Mouse (Mus musculus): ENCODE data around the gene Zdhhc12. TPM values are rescaled to one million over a fixed set of nuclear protein-coding genes. Genes with fewer than 3 reads are reported as not detected.
"Not testable (repeated sequence)": the region's sequence is repeated elsewhere in the genome, so short reads cannot be mapped to it uniquely, and the experiment has no call there.

Gene Zdhhc12
- total RNA-seq (2021), result 10 to 100 TPM; 13.0 to 14.1 TPM
- long read RNA-seq, experiment 1, transcript Zdhhc12-202 (5 exons, 1,165 nt), result major isoform, 10 of 12 reads
- long read RNA-seq, experiment 1, partial matches to known transcripts, result 0 of 12 reads
- long read RNA-seq, experiment 1, other reads (novel, unspliced or antisense), result 1 of 12 reads
- long read RNA-seq, experiment 2, transcript Zdhhc12-202 (5 exons, 1,165 nt), result major isoform, 5 of 7 reads
- long read RNA-seq, experiment 2, partial matches to known transcripts, result 1 of 7 reads
- long read RNA-seq, experiment 2, other reads (novel, unspliced or antisense), result 0 of 7 reads

DNA sequence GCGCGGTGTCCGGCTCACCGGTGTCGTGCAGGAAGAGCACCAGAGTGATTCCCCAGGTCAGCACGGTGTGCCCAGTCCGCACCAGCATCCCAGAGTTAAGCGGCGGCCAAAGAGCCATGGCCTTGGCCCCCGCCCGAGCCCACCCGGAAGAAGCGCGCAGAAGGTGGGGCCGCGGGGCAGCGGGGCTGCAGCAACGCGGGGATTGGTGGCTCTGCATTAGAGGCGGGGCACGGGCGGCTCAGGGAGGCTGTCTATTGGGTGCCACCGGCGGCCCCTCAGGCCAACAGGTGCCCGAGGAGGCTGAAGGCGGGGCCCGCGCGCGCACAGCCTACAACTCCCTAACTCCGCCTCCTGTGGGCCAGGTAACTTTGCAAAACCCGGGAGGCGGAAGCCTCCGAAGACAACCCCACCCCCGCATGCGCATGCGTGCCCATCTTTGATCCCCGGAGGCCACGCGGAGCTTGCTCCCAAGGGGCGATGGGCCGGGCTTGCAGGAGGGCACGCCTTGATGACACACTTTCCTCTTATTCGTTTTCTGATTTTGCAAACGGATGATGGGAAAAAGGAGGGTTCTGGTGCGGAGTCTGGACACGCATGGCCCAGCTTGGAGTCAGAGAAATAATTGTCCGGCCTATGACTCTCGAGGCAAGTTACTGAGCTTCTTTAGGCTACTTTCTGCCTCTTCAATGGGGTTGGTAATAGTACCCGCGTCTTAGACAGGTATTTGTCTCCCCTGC is at the start of gene Zdhhc12:
Gene Zdhhc12 (minus strand): TSS at position 178 of the 737 bp plus-strand sequence.
- intact Hi-C loops (cut with DNase I), result no loop called here
- DNase-seq (ENCODE audit: low spot score in 2 of 2), result peak; percentile 89 to 93

DNA sequence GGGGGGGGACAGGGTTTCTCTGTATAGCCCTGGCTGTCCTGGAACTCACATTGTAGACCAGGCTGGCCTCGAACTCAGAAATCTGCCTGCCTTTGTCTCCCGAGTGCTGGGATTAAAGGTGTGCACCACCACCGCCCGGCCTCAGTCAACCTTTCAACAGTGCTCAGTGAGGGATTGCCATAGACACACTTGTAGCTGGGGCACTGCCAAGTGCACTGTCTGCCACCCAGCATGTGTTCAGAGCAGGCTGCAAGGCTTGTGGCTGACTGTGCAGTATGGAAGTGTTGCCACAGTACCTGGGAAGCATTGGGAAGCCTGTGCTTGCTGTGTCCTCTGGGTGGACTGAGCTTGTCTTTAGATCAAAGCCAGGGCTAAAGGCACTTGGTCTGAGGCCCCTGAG is 46.6 kb upstream of the Zdhhc12 start:
- not testable (repeated sequence) for DNase-seq (ENCODE audit: low spot score in 2 of 2)

DNA sequence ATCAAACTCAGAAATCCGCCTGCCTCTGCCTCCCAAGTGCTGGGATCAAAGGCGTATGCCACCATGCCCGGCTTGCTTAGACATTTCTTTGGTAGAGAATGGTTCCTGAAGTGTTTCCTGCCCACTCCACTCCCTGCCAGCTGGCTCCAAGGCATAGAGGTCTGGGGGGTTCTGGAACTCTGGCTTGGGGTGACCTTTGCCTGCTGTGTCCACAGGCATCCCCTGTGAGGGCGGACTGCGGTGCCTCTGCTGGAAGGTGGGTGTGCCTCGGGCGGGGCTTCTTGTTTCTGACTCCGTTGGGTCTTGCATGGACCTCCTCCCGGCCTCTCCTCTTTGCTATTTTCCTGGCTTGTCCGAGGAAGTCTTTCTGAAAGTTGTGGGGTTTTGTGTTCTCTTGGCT is 43.0 kb upstream of the Zdhhc12 start:
- intact Hi-C loops (cut with DNase I), result no loop called here
- no peak for DNase-seq (ENCODE audit: low spot score in 2 of 2)

More for the DNA sequence above, 46.6 kb upstream of the Zdhhc12 start:
- intact Hi-C loops (cut with DNase I), result not testable (repeated sequence)

DNA sequence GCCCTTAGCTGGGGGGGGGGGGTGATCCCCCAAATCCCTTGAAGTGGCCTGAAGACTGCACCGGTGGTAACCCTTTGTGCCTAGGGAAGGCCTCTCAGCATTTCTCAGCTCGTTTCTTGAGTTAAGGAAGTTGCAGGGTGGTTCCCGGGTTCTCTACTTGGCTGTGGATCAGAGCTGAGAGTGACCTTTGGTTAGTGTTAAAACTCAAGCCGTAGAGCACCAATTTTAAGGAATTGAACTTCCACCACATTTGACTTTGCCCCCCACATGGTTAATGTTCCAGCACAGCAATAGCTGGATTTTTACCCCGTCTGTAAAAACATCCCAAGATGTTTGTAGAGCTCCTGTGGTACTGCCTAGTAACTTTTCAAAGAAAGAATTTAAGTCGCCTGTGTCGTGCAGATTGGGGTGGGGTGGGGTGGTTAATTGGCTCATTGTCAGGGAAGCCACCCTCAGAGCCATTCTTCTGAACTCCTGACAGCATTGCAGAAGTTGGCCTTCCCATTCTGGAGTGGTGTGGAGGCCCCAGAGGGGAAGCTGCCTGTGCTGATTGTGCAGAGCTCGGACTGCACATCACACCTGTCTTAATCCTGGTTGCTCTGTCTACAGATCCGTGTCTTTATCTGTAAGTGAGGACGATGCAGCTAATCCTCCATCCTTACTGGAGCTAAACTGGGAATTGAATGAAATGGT is 41.6 kb upstream of the Zdhhc12 start:
- DNase-seq (ENCODE audit: low spot score in 2 of 2), result no peak
- intact Hi-C loops (cut with DNase I), result no loop called here

DNA sequence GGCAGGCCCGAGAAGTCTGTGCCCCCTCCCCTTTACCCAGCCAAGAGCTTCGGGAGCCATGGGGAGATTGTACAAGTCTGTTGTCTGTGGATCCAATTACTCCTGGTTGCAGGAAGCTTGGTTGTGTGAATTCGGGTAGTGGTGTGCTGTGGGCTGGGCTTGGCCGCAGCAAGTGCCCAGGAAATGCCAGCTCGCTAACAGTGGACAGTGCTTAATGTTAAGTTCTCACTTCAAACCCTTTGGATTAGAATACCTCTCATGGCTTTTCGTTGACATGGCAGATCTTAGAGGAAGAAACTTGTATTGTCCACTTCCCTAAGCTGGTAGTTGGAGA is 40.9 kb upstream of the Zdhhc12 start:
- intact Hi-C loops (cut with DNase I), result no loop called here
- DNase-seq (ENCODE audit: low spot score in 2 of 2), result no peak

DNA sequence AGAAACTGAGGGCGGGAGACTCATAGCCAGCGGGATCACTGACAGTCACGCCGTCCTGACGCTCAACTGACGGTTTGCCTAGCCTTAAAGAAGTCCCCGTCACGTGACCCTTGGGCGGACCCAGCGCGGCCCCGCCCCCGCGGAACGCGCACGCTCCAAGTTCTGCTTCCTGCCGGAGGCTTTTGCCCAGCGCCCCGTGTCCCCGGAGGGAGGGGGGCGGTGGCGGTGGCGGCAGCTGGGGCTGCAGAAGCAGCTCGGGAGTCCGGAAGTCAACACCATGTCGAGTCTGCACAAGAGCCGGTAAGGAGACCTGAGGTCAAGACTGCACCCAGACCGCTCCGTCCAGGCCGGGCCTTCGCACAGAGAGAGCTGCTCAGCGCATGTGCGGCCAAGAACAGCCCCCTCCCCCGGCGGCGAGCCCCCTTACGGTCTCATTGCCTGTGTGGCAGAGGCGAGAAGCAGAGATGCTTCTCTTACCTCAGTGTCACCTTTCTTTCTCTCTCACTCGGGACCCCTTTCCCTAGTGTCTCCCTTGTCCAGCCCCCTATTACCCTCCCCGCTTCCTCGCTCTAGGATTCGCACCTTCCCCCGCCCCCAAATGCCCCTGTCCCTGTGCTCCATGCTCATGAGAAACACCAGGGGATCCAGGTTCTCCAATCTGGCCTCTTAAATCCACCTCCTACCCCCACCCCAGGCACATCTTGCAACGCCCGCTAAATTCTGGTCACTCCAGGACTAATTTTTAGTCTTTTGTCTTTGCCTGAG is 40.3 kb upstream of the Zdhhc12 start, which contains the start of gene Tbc1d13:
Gene Tbc1d13 (plus strand): TSS at position 134 of the 765 bp plus-strand sequence.
- intact Hi-C loops (cut with DNase I), result no loop called here
- DNase-seq (ENCODE audit: low spot score in 2 of 2), result peak; percentile 98

DNA sequence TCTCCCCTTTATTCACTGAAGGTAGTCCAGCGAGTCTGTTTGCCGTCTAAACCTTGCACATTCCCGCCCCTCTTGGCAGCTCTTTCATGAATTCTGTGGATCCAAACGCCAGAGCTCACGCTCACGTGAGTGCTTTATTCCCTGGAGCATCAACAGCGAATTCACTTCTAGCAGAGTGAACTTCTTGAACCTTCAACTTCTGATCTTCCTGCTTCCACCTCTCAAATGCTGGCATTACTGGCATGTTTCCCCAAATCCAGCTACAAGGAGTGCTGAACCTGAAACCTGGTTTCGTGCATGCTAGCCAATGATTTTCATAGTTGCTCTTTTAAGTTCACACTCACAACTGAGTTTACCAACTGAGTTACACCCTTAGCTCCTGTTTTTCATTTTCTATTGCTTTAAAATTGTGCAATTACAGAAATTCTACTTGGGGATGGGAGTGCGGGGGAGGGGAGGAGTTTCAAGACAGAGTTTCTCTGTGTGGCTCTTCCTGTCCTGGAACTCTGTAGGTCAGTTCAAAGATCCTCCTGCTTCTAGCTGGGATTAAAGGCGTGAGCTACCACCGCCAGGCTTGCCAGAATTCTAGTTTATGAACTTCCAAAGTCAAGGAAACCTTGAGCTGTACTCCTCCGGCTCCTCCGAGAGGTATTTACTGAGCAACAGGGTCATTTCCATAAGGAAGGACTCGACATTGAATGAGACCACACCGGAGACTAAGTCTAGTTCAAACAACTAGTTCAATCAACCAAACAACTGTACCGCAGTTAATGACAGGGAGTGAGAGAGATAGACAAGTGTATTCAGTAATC is 39.6 kb upstream of the Zdhhc12 start:
- DNase-seq (ENCODE audit: low spot score in 2 of 2), result no peak

DNA sequence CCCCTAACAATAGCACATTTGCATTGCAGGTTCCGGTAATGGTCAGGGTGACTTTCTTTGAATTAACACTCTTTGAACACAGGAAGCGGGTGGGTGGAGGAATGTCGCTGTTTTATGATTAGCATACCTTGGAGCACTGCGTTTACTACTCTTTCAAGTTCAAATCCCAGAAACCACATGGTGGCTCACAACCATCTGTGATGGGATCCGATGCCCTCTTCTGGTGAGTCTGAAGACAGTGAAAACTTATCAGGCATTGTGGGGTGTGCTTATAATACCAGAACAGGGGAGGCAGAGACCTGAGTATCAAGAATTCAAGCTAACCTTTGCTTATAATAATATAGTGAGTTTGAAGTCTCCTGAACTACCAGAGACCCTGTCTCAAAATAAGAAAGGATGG is 37.8 kb upstream of the Zdhhc12 start:
- intact Hi-C loops (cut with DNase I); DNase-seq (ENCODE audit: low spot score in 2 of 2): not testable (repeated sequence)

More for the DNA sequence above, 39.6 kb upstream of the Zdhhc12 start:
- intact Hi-C loops (cut with DNase I), result no loop called here

DNA sequence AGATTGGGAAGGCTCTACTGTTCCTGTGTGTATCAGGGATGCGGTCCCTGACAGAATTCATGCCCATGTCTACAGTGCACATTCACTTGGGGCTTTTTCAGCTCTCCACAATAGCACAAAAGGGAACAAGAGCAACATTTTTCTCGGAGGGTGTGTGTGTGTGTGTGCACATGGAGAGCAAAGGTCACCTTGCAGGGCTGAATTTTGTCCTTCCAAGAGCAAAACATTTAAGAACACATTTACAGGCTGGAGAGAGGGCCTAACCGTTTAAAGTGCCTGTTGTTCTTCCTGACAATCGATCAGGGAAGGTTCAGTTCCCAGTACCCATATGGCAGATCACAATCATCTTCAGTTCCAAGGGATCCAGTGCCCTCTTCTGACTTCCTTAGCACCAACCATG is 36.7 kb upstream of the Zdhhc12 start:
- DNase-seq (ENCODE audit: low spot score in 2 of 2), result no peak
- intact Hi-C loops (cut with DNase I), result no loop called here

DNA sequence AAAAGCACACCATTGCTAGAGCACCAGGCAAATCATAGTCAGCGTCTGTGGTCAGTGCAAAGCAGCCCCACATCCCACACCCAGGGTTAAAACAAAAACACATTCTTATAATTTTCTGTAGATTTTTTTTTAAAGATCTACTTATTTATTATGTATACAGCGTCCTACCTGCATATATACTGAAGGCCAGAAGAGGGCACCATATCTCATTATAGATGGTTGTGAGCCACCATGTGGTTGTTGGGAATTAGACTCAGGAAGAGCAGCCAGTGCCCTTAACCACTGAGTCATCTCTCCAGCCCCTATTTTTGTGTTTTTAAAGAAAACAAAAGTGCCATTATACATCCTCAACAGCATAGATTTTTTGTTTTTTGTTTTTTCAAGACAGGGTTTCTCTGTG is 35.3 kb upstream of the Zdhhc12 start:
- DNase-seq (ENCODE audit: low spot score in 2 of 2), result peak; percentile 51 to 66
- intact Hi-C loops (cut with DNase I), result loop anchor here (5.0 kb wide), 1 partner anchor 34 kb away; no protein-coding TSS in a partner anchor

DNA sequence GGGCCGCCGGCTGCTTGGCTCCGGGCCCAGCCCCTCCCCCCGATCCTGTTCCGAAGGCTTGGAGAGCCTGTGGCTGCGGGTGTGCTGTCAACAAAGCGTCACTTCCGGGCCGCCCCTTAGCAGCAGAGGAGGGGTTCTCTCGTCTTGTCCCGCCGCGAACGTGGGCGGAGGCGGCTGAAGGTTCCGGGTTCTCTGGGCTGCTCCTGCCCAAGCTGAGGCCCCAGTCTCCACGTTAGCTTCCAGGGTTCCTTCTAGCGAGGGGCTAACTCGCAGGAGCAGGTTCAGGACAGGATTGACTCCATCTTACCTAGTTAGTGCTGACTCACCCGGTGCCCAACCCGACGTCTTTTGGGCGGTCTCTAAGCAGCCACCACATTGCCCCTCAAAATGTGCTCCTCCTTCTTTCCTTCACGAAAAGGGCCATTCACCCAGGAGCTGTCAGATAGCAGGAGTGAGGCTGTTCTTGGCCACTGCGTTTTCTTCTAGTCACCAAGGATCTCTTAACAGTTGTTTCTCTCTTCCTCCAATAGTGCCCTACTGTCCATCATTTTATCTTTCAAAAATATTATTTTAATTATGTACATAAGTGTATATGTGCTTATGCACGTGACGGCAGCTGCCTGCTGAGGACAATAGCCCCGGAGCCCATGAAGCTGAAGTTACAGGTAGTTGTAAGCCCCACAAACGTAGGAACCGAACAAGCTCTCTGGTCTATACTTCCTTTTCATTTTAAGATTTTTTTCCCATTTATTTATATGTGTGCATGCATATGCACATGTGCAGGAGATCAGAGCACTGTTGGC is 31.2 kb upstream of the Zdhhc12 start, which contains the start of gene Zer1:
Gene Zer1 (minus strand): TSS at position 114 of the 803 bp plus-strand sequence.
- intact Hi-C loops (cut with DNase I), result loop anchor here (5.0 kb wide), 2 partner anchors 38 to 48 kb away; partner anchors contain the start of gene Endog

DNA sequence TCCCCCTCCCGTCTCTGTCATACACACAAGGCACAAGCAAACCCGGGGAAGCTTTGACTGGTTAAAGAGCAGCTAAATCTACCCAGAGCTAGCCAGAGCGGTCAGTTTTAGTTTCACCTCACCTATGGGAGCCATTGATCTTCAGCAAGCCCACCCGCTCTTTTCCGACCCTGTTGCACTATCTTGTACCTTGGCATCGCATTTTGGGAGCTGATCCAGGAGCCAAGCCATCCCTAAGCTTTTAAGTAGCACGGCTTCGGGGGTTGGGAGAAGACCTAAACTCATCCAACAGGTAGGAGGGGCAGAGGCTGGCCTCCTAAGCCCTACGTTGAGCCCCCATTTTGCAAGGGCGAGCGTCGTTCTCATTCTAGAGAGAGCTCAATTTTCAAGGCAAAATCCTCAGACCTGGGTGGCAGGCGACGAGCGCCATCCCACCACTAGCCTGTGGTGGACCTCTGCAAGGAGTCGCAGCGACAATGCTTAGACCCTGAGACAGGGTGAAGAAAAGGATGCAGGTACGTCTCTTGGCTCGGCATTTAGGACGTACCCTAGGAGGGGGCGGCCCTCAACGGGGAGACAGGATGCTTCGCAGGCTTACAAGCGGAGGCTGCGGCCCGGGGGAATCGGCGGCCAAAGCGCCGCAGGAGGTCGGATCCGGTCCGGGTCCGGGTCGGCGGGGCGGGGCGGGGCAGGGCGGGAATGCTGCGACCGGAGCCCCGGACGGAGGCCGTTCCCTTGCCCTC is 30.5 kb upstream of the Zdhhc12 start:
- DNase-seq (ENCODE audit: low spot score in 2 of 2), result peak in 1 of 2 experiments; percentile 18
- intact Hi-C loops (cut with DNase I), result loop anchor here (5.0 kb wide), 1 partner anchor 48 kb away; the partner anchor contains the start of gene Endog

More for the DNA sequence above, 31.2 kb upstream of the Zdhhc12 start, which contains the start of gene Zer1:
- DNase-seq (ENCODE audit: low spot score in 2 of 2), result peak; percentile 94 to 95

DNA sequence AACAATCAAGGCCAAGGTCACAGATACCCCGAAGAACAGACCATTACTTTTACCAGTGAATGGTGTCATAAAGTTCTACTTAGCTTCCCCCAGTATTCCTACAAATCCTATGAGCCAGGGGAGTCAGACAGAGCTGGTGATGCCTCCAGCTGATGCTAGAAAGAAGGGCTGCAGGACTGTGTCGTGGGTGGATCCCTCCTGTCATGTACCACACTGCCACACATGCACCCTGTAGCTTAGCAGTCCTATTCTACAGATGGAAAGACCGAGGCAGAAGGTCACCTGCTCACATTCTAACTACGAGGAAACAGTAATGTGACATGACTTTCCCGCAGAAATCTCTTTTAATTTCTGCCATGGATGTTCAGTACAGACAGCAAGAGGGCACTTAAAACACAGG is 29.3 kb upstream of the Zdhhc12 start:
- intact Hi-C loops (cut with DNase I), result loop anchor here (5.0 kb wide), 1 partner anchor 50 kb away; the partner anchor contains the start of gene Endog
- DNase-seq (ENCODE audit: low spot score in 2 of 2), result no peak

DNA sequence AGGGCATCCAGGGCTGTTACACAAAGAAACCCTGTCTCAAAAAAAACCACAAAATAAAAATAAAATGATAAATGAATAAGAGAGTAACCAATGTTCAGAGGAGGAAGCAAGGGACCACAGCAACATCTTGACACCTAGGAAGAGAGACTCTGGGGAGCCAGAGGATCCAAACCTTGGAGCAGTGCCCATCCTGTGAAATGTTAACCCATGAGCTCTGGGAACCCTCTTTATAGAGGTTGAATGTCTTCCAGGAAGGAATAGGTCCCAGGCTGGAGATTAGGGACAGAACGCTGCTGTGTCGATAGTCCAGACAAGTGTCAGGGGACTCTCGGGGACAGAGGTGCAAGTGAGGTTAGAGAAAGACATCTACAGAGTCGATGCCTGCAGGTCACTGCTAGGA is 26.8 kb upstream of the Zdhhc12 start:
- no peak for DNase-seq (ENCODE audit: low spot score in 2 of 2)
- intact Hi-C loops (cut with DNase I), result loop anchor here (5.0 kb wide), 1 partner anchor 52 kb away; the partner anchor contains the start of gene Endog

DNA sequence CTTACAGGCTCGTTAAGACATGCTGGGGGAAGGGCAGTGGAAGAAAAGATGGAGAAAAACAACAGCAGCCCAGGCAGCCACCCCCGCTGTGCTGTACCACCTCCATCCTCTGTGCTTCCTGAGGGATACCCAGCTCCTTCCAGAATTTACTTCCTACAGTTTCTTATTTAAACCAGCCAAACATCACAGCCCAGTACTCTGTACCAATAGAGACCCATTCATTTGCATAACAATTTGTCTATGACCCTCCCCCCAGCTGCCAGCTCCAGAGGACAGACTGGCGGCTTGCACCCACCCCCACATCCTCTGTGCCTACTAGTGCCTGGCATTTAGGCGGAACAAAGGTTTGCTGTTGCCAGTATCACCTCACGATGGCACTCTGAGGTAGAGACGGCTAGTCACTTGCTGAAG is 26.2 kb upstream of the Zdhhc12 start:
- peak; percentile 69 to 86 for DNase-seq (ENCODE audit: low spot score in 2 of 2)
- intact Hi-C loops (cut with DNase I), result loop anchor here (5.0 kb wide), 1 partner anchor 53 kb away; the partner anchor contains the start of gene Endog

DNA sequence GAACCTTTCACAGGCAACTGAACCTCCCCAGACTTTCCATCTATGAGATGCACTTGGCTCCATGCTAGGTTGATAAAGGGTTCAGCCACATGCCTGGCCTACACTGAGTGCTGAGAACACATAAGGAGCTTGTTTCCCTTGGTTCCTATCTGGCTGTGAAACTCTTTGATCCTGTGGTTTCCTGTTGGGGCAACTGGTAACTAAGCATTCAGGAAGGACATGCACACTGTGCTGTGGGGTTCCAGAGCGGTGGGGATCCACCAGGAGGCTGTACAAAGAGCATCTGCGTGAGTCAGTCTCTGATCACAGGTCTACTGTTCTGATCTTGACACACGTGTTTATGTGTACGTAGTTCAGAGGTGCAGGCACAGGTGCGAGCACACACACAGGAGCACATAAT is 19.1 kb upstream of the Zdhhc12 start:
- no peak for DNase-seq (ENCODE audit: low spot score in 2 of 2)
- intact Hi-C loops (cut with DNase I), result no loop called here

DNA sequence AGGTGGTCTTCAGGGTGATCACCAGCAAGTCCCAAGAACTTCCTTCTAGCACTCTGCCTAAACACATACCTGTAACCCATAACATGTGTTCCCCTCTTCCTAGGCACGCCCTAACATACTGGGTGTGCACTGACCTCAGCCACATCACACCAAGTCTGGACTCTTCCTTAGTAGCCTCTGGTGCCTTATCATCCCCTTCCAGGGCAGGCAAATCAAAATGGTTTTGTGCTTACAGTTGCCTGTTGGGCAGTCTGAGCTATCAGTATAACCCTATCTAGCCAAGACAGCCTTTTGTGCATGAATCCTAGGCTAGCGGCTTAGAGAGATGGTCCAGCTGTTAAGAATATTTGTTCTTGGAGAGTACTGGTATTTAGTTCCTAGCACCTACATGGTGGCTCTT is 18.1 kb upstream of the Zdhhc12 start:
- DNase-seq (ENCODE audit: low spot score in 2 of 2), result no peak
- intact Hi-C loops (cut with DNase I), result no loop called here
